20 mouse cellular contexts compared by ENCODE assay signal in genomic region chr10:108072211-108072610, GRCm38 (mm10).
"Had no signal": no experiment of that assay in that cellular context is flagged by ENCODE, and none has a peak within 500 bp of the region (broad histone marks: within the 10 kb centered on the region; RNA-seq: fewer than 3 reads in every experiment).

No protein-coding gene starts in this region.

- H3K4me3 ChIP-seq: limb, embryonic 10.5 days; limb, embryonic 13.5 days; liver, embryonic 12.5 days; liver, embryonic 15.5 days; lung, embryonic 15.5 days; midbrain, embryonic 12.5 days; midbrain, embryonic 15.5 days; neural tube, embryonic 12.5 days; neural tube, embryonic 15.5 days had no signal

- H3K4me1 ChIP-seq: limb, embryonic 10.5 days; midbrain, embryonic 12.5 days; neural tube, embryonic 12.5 days; neural tube, embryonic 15.5 days had no signal

- DNase-seq: kidney, adult 2 months; kidney, postnatal 25 days; liver; lung, adult 18-20 months; lung, postnatal 14 days; thymus, adult 2 months; thymus, postnatal 25 days had no signal

- ATAC-seq: hindbrain, postnatal 0 days; inflammation-experienced regulatory T-cells, adult 6 months; liver, embryonic 12.5 days; midbrain, embryonic 15.5 days had no signal

- H3K27me3 ChIP-seq: limb, embryonic 13.5 days; liver, embryonic 12.5 days; liver, embryonic 15.5 days; lung, embryonic 15.5 days; midbrain, embryonic 12.5 days; midbrain, embryonic 15.5 days; neural tube, embryonic 12.5 days; neural tube, embryonic 15.5 days had no signal

- H3K36me3 ChIP-seq: limb, embryonic 10.5 days; limb, embryonic 13.5 days; liver, embryonic 12.5 days; liver, embryonic 15.5 days; lung, embryonic 15.5 days; midbrain, embryonic 12.5 days; midbrain, embryonic 15.5 days; neural tube, embryonic 12.5 days; neural tube, embryonic 15.5 days had no signal

- H3K27ac ChIP-seq: hindbrain, postnatal 0 days; kidney, postnatal 0 days; limb, embryonic 10.5 days; limb, embryonic 13.5 days; liver, embryonic 12.5 days; liver, embryonic 15.5 days; macrophage; midbrain, embryonic 12.5 days; midbrain, embryonic 15.5 days; neural tube, embryonic 12.5 days; neural tube, embryonic 15.5 days had no signal

- H3K9me3 ChIP-seq: limb, embryonic 10.5 days; limb, embryonic 13.5 days; liver, embryonic 12.5 days; liver, embryonic 15.5 days; lung, embryonic 15.5 days; midbrain, embryonic 12.5 days; midbrain, embryonic 15.5 days; neural tube, embryonic 12.5 days; neural tube, embryonic 15.5 days had no signal

- H3K4me2 ChIP-seq: limb, embryonic 13.5 days; liver, embryonic 12.5 days; liver, embryonic 15.5 days; lung, embryonic 15.5 days; midbrain, embryonic 12.5 days; midbrain, embryonic 15.5 days; neural tube, embryonic 12.5 days; neural tube, embryonic 15.5 days had no signal

- H3K9ac ChIP-seq: limb, embryonic 13.5 days; liver, embryonic 12.5 days; liver, embryonic 15.5 days; lung, embryonic 15.5 days; midbrain, embryonic 12.5 days; midbrain, embryonic 15.5 days; neural tube, embryonic 12.5 days; neural tube, embryonic 15.5 days had no signal
